Mouse (Mus musculus) left cerebral cortex, adult 9 months (tissue): Measurements from ENCODE around the gene Ccdc106.
"Not testable (repeated sequence)": the region's sequence is repeated elsewhere in the genome, so short reads cannot be mapped to it uniquely, and the experiment has no call there.

Experiments used
- DNase-seq, 2 experiments: peaks; one replicate each; pipeline ENCODE4 v3.0.0; 2022; ENCODE audit warnings: low spot score in 2 of 2

The Ccdc106 gene

DNA sequence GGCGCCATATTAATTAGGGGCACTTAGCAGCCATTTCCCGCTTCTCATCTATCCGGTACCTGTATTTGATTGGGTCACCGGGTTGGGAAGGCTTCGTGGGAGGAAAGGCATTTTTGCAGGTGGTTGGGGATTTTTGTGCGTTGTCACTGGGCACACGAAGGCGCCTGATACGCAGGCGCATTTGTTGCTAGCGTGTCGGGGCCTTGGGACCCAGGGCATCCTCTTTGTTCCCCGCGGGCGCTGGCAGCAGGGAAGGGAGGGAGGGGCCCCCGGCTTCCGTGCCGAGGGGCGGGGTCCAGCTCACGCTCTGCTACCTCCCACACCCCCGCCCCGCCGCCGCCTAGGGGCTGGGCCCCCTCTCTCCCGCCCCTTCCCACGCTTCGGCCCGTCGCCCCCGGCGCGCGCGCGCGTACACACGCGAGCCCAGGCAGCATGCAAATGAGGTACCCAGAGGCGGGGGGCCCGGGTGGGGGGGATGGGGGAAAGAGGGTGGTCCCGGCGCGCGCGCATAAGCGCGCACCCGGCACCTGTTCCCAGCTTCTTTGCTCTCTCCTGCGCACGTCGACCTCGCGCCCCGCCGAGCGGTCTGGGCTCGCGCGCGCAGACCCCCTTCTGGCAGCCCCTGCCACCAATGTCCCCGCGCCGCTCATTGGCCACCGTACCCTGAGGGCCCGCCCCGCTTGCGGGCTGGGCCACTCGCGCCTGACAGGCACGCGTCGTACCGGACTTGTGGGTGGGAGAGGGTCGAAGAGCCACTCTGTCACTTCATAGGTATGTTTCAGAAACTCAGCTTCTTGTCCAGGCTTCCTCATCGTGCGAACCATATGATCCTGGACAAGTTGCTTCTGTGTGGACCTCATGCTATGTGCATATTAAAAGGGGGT lies 5.0 kb upstream of the Ccdc106 start, which contains the start of gene Gm44973:
Gm44973 (plus strand) TSS at position 379 of the 884 bp plus-strand sequence.
- peak; percentile 92 for DNase-seq

DNA sequence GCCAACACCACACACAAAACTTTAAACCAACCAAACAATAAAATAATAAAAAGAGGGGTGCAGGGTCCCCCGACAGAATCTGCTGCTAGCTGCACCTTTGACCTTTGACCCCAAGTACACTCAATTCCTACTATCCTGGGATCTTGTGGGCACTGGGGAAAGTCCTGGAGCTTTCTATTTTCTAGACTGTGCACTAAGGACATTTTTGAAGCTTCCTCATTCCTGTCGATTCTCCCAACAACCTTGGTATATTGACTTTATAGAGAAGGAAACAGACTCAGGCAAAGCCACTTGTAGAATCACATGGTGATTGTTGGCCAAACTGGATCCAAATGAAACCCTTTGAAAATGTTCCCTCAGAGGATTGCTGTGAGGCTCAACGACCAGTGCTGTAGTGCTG lies 4.3 kb upstream of the Ccdc106 start:
- no peak for DNase-seq

DNA sequence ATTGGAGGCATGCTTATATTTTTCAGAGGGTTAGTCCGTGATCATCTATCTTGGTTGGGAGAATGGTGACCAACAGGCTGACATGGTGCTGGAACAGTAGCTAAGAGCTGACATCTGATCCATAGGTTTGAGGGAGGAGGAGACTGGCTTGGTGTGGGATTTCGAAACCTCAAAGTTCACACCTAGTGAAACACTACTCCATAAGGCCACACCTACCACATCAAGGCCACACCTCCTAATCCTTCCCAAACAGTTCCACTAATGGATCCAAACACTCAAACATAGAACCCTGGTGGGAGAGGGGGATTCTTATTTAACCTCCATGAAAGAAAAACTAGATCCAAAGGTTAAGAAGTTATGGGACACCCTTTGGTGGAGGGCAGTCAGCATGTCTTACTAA lies 3.4 kb upstream of the Ccdc106 start:
- DNase-seq = no peak

DNA sequence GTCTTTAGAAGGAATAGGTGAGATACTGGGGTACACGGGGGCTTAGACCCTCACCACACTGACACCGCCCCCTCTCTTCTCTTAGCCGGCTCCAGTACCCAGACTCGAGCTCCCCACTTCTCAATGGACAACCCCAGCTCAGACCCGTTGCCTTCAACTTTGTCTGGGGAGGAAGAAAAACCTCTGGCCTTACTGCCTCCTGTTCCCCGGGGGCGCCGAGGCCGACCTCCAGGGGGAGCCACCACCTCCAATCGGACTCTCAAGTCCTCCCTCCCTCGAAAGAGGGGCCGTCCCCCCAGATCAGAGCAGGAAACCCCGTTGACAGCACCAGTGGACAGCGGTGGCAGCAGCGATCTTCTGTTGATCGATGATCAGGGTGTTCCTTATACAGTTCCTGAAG lies 3.0 kb upstream of the Ccdc106 start:
- no peak for DNase-seq

DNA sequence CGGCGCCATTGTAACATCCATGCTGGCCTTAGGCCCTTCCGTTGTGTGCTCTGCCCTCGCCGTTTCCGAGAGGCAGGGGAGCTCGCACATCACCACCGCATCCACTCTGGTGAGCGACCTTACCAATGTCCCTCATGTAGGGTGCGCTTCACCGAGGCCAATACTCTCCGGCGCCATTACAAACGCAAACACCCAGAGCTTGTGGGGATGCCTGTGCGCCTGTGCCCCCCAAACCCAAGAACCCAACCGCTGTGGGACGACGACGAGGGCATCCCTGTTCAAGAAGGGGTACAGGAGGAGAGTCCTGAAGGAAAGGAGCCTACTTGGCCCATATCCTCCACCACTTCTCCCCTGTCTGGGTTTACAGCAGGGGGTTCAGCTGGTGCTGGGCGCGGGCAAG lies 2.4 kb upstream of the Ccdc106 start:
- DNase-seq = no peak

DNA sequence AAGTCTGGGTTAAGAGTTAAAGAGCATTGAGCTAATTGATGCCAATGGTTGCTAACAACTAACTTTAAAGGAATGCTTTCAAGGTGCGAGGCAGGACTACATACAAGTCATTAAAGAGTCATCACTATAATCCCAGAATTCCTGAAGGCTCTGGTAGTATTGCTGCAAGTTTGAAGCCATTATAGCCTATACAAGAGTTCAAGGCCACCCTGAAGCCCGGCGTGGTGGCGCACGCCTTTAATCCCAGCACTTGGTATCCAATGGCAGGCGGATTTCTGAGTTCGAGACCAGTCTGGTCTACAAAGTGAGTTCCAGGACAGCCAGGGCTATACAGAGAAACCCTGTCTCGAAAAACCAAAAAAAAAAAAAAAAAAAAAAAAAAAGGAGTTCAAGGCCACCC lies 777 bp upstream of the Ccdc106 start:
- DNase-seq = not testable (repeated sequence)

DNA sequence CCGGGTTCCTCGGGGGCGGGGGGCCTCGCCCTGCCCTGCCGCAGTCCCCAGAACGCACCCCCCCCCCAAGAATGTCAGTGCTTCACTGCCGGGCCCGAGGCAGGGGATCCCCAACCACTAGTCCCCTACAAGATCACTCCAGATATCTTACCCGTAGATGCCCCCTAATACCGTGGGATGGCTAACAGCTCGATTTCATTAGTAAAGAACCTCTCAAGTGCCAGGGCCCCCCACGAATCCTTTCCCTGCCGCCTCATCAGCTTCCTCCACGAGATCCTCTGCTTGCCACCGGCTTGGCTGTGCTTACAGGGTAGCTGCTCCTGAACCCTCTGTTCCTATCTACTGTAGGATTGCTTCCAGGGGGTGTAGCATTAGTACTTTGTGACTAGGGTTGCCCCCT lies 332 bp downstream of the Ccdc106 start:
- DNase-seq = no peak

DNA sequence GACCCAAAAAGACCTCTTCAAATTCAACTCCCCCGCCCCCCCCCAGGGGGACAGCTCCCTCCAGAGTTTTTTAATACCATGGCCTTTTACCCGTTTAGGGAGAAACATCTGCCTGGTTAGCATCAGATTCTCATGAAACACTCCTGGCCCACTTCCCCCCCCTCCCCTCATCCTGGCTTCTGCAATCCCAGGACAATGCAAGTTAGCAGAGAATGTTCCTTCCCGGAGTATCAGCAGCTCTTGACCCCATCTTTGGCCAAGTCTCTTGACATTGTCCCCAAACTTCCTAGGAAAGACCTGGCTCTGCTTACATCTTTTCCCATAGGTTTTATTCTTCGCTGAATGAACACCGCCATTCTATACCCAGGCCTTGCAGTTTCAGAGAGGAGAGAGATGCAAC lies 844 bp downstream of the Ccdc106 start:
- DNase-seq = no peak

DNA sequence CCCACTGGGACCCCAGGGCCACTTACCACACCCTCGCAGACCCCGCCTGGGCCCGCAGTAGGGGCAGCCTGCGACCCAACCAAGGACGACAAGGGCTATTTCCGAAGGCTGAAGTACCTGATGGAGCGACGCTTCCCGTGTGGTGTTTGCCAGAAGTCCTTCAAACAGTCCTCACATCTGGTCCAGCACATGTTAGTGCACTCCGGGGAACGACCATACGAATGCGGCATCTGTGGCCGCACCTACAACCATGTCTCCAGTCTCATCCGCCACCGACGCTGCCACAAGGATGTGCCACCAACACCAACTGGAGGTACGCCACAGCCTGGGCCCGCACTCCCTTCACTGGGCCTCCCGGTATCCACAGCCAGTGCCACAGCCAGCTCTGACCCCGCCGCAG lies 9.2 kb downstream of the Ccdc106 start:
- DNase-seq = no peak

DNA sequence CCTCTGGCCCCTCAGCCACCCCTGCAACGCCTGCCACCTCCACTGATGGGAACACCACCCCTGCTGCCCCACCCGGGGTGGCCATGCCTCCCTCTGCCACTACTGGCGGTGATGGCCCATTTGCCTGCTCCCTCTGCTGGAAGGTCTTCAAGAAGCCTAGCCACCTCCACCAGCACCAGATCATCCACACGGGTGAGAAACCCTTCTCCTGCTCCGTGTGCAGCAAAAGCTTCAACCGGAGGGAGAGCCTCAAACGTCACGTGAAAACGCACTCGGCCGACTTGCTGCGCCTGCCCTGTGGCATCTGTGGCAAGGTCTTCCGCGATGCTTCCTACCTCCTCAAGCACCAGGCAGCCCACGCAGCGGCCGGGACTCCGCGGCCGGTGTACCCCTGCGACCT lies 9.6 kb downstream of the Ccdc106 start:
- no peak for DNase-seq

DNA sequence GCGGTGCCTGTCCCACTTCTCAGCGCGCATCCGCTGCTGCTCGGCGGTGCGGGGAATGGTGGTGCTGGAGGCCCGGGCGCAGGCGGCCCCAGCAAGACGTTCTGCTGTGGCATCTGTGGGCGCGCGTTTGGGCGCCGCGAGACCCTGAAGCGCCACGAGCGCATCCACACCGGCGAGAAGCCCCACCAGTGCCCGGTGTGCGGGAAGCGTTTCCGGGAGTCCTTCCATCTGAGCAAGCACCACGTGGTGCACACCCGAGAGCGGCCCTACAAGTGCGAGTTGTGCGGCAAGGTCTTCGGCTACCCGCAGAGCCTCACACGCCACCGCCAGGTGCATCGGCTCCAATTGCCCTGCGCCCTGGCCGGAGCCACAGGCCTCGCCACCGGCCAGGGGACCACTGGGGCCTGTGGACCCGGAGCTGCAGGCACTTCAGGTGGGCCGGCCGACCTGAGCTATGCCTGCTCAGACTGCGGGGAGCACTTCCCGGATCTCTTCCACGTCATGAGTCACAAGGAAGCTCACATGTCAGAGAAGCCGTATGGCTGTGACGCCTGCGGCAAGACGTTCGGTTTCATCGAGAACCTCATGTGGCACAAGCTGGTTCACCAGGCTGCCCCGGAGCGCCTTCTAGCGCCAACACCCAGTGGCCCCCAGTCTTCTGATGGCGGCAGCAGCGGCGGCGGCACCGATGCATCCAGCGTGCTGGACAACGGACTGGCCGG lies 10.4 kb downstream of the Ccdc106 start:
- DNase-seq = no peak

DNA sequence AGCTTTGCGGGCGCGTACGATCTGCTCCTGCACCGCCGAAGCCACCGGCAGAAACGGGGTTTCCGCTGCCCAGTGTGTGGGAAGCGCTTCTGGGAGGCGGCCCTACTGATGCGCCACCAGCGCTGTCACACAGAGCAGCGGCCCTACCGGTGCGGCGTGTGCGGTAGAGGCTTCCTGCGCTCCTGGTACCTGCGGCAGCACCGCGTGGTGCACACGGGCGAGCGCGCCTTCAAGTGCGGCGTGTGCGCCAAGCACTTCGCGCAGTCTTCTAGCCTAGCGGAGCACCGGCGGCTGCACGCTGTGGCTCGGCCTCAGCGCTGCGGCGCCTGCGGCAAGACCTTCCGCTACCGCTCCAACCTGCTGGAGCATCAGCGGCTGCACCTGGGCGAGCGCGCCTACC lies 11.1 kb downstream of the Ccdc106 start:
- DNase-seq = no peak

DNA sequence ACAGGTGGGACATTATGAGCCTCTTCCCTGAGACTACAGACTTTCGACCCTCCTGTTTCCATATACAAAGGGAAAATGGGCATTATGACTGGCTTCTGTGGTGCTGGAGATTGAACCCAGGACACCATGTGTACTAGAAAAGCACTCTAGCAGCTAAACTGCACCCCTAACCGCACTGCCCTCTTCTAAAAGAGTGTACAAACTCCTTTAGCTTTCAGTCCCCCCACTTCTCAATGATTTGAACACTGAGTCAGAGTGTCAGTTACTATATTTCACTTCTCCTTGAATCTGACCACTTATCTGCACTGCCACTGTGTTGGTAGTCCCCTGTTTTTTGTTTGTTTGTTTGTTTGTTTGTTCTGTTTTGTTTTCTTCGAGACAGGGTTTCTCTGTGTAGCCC lies 13.5 kb downstream of the Ccdc106 start, which contains the start of gene 4632433K11Rik:
4632433K11Rik (plus strand) TSS at position 301 of the 400 bp plus-strand sequence.
- DNase-seq = no peak

DNA sequence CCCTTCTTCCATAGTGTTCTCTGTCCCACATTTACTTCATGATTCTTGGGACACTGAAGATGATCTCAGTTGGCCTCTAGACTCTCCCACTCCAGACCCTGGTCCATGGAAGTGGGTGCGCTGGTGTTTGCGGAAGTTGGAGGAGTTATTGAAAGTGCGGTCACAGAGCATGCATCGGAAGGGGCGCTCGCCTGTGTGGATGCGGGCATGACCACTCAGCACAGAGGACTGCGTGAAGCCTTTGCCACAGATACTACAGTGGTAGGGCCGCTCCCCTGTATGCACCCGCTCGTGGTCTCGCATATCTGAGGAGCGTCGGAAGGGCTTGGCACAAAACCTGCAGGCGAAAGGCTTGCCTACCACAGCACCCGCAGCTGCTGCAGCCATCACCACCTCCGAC lies 15.3 kb downstream of the Ccdc106 start:
- DNase-seq = no peak

DNA sequence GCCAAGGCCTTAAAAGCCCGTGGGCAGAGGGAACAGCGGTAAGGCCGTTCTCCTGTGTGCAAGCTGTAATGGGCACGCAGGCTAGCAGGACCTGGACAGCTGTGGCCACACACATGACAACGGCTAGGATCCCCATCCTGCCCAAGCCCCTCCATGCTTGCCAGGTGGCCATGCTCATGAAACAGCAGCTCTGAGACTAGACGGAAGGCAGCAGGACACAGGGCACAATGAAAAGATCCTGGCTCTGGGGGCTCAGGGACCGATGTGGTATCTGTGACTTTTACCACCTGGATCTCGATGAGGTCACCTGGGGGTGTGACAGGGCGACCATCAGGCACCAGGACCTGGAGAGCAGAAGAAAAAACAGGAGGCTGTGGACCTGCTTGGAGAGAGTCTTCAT lies 15.8 kb downstream of the Ccdc106 start:
- DNase-seq = no peak

DNA sequence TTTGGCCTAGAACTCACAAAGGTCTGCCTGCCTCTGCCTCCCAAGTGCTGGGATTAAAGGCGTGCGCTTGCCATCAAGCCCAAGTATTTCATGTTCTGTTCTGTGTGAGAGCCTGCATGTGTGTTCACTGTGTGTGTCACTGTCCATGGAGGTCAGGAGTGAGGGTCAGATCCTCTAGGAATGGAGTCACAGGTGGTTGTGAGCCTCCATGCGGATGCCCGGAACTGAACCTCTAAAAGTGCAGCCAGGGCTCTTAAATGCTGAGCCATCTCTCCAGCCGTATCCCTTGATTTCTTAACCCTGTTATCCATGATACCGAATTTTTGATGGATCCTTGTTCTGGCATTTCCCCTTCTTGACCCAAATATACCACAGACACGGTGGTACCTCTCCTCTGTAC lies 16.7 kb downstream of the Ccdc106 start:
- no peak for DNase-seq

DNA sequence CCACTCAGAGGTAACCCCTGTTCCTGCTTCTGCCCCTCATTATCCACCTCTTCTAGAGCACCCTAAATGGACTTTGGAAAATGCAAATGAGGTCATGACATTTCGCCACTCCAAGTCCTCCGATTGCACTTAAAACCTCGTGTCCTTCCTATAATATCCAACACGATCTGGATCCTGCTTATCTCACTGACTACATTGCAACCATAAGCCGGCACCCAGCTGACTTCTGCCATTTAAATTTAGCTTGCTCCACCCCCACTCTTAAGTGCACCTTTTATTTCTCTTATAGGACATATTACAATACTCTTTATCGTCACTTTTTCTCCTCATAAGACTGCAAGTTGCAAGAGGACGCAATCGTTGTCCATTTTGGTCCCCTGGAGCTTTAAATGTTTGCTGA lies 17.1 kb downstream of the Ccdc106 start:
- no peak for DNase-seq

DNA sequence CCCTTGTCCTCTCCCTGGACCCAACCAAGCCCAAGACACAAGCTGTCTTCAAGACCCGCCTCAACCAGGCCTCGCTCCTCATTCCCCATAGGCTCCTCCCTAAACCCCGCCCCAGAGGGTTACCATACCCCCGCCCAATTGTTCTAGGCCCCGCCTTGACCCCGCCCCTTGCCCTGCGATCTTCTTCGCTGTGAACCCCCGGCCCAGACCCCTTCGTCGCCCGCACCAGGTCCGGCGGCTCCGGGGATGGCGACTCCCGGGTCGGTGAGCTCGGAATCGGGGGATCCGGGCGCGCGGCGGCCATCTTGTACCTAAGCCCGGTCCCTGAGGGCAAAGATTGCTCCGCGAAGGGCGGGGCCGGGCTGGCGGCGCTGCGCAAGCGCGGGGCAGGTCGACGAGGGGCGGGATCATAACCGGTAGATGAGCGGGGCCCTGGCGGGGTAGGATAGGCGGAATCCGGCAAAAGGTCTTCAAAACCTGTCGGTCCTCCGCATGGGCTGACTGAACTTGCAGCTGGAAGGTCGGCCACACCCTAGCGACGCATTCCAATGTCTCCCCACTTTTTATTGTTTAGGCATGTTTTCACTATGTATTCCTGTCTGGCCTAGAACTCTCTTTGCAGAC lies 17.9 kb downstream of the Ccdc106 start, which contains the start of gene Zfp784:
Zfp784 (minus strand) TSS at position 338 of the 624 bp plus-strand sequence.
- DNase-seq = peak; percentile 75 to 93

DNA sequence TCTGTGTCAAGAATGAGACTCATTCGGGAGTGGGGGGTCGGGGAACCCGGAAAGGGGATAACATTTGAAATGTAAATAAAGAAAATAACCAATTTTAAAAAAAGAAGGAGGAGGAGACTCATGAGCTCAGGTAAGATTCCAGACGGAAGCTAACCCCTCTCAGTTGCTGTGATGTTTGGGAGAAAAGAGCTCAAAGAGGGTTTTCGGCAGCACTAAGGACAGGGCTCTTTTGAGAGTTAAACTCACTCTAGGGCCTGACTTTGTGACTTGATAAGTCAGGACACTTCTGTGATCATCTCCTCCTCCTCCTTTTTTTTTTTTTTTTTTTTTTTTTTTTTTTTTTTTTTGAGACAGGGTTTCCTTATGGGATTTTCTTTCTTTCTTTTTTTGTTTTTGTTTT lies 18.6 kb downstream of the Ccdc106 start:
- DNase-seq = no peak

DNA sequence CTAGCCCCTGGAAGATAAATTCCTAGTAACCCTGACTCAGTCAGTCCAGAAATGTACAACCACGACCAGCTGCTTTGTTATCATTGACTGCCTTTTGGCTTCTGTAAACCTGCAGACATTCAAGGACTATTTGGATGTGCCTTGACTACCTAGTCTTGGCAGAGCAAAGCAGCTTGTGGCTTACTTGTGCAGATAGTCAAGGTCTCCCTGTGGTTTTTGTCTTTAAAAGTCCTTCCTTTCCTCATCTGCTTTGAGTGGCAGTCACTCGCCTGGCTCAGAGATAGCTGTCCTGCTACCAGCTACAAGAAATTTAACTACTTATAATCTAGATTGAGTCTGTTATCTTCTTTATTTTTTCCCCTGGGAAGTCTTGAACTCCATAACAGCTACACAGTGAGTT lies 24.6 kb downstream of the Ccdc106 start:
- DNase-seq = no peak

DNA sequence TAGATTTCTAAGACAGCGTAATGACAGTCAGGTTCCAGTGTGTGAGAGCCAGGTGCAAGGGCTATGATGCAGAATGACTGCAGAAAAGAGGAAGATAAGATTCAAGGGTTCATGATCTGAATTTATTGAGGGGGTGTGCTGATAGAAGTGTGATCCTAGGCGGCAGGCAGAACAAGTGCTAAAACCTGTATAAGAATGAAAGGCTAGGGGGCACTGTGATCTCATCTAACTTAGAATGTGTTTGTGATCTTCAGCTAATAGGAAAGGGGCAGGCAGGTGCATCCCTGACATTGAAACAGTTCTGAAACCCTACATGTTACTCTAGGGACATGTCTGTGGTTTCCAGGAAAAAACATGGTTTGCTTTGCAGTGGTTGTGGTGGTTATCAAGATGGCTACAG lies 25.8 kb downstream of the Ccdc106 start:
- DNase-seq = no peak

DNA sequence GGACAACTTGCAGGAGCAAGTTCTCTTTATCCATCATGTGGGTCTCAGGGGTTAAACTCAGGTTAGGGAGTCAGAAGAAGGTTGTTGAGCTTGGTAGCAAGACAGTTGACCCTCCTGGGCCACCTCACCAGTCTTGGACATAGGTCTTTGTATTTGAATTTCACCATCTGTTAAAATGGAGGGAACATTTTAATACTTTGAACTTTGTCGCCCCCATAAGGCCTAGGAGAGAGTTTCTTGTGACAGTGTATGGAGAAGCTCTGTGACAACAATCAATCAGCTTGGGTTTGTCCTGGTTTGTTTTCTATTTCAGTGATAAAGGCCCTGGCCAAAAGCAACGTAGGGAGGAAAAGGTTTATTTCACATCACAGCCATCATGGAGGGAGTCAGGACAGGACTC lies 27.0 kb downstream of the Ccdc106 start:
- DNase-seq = no peak
